Mouse (Mus musculus): ENCODE measurements at regions not wholly inside any gene's neighbourhood (a gene's known extent, or its start where the extent isn't known, plus 50 kb on each side); places are given as distances from the start of the nearest gene placed in this dataset.

DNA sequence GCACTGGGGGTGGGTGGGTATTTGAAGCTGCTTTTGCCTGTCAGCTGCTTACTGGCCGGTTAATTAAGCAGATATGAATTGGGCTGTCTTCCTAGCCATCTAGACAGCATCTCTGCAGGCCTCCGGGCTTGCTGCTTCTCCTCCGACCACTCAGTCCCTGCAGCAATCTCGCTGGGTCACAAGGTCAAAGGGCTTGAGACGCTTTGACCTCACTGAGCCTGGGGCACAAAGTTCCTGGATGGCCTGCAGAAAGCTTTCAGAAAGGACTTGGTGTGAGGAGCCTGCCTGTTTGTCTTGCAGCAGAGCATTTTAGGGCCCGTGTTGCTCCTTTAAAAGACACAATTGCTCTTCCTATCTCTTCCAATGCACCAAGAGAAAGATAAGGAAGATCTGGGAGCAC is 83.7 kb upstream of the Ppp2r5a start:
- DNase-seq, result no peak

DNA sequence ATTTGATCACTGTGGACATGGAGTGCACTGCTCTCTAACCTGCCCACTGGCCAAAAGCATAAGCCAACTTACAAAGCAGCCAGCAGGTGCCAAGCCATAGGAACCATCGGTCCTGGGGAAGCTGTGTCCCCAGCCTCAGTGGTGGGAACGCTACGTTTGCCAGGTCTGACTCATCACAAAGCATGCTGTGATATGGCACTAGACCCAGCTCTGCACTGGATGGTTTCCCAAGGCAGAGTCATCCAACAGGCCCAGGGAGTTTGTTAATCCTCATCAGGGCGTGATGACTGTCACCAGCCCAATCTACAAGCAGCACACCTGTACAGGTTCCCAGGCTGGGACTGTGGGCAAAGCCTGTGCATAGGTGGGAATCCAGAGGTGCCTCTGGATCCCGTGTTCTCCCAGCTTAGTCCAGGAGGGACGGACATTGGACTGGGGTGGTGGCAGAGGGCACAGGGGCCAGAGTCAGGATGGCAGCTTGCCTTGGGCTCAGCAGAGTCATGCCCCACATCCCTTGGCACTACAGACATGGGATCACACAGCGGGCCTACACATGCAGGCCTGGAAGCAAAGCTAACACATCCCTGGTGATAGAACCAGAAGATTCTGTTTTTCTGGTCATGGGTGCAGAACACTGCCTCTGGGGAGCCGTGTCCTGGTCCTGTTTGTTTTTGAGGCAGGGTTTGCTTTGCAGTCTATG is 81.8 kb upstream of the Ppp2r5a start:
- DNase-seq, result no peak

GRCm38 (mm10) chr1:191479906-191480379 is 76.9 kb upstream of the Ppp2r5a start:
- peak; percentile 53 for DNase-seq

GRCm38 (mm10) chr1:191472551-191472950 is 69.5 kb upstream of the Ppp2r5a start:
- no peak for DNase-seq

GRCm38 (mm10) chr1:191471489-191471888 is 68.4 kb upstream of the Ppp2r5a start:
- no peak for DNase-seq

DNA sequence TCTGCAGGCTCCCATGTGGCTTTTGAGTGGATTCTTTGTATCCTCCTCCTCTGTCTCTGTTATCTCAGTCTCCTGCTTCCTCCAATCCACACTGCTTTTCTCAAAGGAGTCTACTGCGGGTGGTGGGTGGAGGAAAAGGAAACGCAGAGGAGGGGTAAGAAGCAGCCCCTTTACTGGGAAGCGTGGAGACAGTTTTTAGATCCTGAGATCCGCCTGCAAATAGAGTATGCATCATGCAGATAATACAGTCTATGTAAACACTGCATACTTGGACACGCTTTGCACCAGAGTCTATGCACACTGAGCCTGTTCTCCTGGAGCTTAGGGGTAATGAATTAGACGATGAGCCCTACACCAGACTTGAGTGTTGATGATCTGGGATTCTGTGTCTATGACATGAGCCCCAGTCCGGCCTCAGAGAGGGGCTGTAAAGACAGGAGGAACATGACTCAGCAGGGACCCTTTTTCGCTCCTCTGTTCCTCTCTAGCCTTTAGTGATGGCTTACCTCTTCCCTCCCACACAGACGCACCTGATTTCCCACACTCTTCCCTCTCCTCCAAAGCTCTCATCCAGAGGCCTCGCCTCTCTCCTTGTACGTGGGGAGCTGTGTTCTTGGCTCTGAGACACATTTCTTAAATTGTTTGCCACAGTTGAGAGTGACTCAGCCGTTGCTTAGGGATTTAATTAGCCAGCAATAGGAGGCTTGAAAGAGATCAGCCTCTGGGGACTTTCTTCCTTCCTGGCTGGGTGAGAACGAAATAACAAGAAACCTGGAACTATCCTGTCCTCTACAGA is 67.3 kb upstream of the Ppp2r5a start:
- peak; percentile 36 for DNase-seq

DNA sequence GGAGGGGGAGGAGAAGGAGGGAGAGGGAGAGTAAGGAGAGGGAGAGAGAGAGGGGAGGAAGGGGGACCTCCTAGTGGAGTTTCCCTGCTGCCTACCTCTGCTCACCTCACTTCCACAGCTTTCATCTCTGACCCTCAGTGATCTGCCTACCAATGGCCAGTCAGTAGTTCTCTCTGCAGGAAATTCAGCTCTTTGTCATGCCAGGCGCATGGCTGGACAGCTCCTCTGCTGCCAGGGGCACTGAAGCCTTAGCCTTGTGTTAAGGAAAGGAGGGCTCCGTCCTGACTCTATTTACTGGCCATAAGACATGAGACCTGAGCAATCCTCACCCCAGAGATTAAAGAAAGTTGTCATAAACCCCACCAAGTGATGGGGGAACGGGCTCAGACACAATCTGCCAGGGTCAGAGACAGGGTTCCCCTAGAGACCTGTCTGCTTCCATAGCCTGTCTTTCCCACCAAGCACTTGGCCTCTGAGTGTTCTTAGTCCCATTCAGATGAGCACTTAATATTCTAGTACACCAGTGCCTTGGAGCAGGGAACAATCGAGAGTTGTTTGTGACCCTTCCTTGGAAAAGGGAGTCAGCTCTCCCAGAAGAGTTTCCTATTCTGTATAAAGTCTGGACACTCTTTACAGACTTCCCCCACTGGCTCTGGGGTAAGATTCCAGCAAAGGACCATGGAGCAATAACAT is 65.9 kb upstream of the Ppp2r5a start:
- DNase-seq, result no peak

DNA sequence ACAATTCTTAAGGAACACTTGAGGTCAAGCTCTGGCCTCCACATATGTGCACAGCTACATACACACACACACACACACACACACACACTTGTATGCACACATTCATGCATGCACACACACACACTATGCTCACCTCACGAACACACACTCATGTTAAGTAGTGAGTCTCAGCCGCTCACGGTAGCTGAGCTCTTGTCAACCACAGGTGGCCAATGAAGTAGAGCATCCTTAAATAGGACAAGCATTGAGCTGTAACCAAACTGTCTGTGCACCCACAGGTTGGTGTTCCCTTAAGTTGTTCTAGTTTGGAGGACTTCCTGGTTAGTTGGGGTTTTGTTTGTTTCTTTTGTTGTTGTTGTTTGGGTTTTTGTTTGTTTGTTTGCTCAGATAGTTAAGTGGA is 63.2 kb upstream of the Ppp2r5a start:
- DNase-seq, result no peak

DNA sequence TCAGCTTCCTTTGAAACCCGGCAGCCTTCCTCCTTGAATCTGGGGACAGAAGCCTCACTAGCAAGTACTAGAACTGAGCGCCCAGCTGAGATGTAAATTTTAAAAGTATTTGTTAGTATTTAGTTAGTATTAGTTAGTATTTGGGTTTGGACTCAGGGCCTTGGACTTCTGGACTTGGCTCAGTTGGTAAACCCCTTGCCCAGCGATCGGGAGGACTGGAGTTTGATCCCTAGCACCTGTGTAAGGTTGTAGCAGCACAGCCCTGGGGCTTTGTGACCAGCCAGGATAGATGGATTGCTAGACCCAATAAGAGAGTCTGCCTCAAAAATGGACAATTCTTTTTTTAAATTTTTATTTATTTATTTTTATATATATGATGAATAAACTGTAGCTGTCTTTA is 62.7 kb upstream of the Ppp2r5a start:
- DNase-seq, result no peak

GRCm38 (mm10) chr1:191465170-191465569 is 62.1 kb upstream of the Ppp2r5a start:
- no peak for DNase-seq

DNA sequence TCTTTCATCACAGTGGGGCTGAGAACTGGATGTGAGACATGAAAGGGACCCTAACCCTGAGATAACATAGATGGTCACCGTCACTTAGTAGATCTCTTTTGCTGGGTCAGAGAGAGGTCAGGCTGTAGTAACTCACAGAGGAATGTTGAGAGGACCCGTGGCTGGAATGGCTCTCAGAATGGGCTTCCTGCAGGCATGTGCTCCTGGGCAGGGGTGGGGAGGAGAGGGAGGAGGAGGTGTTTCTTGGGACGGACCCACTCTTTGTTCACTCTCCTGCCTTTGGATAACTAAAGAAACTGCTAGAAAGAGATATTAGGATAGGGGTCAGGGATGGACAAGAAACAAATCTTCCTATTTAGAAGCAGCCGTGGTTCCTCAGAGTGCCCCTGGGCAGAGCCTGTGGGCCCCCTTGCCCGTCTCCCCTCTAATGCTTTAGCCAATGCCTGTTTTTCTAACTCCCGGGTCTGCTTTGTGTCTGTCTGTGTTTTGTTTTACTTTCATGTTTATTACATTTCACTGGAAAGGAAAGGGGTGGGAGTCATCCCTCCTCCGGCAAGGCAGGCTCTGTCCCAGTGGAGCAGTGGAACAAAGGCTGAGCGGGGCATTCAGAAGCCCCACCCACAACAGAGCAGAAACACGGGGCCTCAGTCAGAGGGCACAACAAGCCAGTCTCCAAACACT is 58.9 kb upstream of the Ppp2r5a start:
- peak; percentile 59 for DNase-seq

DNA sequence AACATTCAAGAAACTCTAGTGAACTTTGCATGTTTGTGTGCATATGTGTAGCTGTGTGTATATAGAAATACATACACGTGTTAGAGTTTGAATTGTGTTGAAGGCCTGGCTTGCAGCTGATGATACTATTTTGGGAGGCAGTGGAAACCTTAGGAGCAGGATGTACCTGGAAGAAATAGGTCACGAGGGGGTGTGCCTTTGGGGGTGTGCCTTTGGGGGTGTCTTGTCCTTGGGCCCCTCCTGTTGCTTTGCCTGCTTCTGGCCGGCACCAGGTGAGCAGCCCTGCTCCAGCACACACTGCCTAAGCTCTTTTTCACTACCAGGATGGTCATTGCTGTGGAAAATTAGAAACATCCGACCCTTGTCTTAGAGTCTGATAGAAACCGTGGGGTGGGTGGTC is 56.0 kb upstream of the Ppp2r5a start:
- DNase-seq, result no peak

DNA sequence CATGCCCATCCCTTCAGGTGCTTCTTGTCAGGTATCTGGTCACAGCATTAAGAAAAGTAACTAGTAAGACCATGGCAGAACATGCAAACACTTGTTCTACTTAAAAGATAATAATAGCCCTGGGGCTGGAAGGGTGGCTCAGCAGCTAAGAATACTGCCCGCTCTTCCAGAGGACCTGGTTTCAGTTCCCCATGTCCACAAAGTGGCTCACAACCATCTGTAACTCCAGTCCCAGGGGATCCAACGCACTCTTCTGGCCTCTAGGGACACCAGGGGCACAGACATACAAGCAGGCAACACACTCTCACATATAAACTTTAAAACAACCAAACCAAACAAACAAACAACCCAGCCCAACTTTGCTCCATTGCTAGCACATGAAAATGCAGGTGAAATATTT is 55.2 kb upstream of the Ppp2r5a start:
- no peak for DNase-seq

GRCm38 (mm10) chr1:191457103-191457502 is 54.0 kb upstream of the Ppp2r5a start:
- no peak for DNase-seq

- DNase-seq, result no peak
Measured at GRCm38 (mm10) chr1:191454604-191455003, 51.5 kb upstream of the Ppp2r5a start.

GRCm38 (mm10) chr1:191453589-191453988 is 50.5 kb upstream of the Ppp2r5a start:
- no peak for DNase-seq

All from lung, postnatal 14 days (tissue).